Mouse (Mus musculus) ovary, postnatal 14 days (tissue): ENCODE data around the gene Mief1.

Experiments
- DNase-seq: peaks from one replicate; pipeline ENCODE4 v3.0.0; 2022; ENCODE audit warnings: low spot score

The Mief1 gene

DNA sequence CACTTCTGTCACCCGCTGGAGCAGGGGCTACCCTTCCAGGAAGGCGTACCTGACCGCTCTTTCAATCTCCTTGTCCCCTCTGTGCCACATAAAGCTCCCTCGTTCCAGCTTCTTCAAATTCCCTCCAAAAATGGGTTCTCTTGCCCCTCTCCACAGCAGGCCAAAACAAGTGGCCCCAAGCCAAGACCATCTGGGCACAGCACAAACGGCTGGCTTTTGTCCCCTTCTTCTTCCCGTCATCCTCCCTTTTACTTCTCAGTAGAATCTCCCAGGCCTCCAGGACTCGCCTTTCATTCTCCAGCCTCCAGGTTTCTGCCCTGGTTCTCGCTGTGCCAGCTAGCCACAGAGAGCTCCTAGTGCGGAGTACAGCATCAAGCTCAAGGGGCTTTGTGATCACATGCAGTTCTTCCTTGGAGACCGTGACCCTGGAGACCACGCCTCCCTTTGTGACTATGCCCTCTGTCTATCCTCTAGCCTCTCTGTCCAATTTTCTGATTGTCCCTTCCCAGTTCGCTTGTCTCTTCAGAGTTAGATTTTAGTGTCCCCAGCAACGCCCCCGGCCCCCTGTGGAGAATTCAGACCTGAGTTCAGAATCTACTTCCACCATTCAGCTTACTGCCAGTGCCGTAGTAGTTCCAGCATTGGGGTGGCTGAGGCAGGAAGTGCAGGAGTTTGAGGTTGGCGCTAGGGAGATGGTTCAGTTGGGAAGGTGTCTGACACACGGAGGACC is 5.6 kb upstream of the Mief1 start:
- no peak for DNase-seq

- no peak for DNase-seq
These were observed 1.5 kb upstream of the Mief1 start for GRCm38 (mm10) chr15:80232331-80232730.

DNA sequence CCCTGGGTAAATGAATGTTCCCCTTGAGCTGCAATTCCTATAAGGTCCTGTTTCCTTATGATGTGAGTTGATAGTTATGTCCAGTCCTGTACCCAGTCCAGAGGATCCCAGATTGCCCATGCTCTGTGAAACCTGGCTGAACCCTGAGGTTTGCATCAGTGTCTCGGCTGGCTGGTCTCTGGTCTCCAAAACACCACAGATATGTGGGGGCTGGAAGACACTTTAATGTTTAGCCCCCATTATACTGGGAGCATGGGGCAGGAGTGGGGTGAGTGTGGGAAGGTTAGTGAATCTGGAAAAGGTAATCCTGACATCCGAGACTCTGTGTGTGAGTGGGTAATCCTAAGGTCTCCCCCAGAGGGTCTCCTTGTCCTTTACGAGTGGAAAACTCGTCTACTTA is 765 bp upstream of the Mief1 start:
- DNase-seq: no peak

DNA sequence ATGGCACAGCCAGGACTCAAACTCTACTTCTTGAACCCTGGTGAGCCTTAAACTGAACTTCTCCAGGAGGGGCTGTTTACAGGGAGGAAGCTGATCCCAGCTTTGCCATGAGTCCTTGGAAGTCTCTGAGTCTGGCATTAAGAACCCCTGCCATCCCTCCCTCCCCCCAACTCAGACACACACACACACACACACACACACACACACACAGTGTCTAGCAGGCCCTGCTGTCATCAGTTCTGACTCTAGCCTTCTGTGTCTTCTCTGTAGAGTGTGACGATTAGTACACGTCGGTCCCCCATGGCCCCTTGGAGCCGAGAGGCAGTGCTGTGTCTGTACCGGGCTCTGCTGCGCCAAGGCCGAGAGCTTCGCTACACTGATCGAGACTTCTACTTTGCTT is 1.7 kb downstream of the Mief1 start, which contains the start of gene AC140267.1:
AC140267.1 (plus strand) TSS at position 301 of the 400 bp plus-strand sequence.
- DNase-seq: no peak

- DNase-seq: no peak
These were observed 14.3 kb downstream of the Mief1 start for GRCm38 (mm10) chr15:80248135-80248534.

DNA sequence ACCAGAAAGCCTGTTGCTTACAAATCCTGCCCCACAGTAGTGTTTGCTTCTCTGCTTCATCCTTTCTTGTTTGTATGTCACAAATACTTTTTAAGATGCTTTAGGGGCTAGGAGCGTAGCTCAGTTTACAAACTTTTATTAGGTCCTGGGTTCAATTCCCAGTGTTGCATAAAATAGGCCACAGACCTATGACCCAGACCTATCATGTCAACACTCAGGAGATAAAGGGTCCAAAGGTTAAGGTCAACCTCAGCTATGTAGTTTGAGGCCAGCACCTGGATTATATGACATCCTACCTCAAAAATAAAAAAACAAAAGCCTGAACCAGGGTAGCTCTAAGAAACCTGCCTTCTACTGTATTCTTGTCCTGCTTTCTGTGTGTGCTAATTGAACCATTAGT is 14.8 kb downstream of the Mief1 start:
- no peak for DNase-seq

DNA sequence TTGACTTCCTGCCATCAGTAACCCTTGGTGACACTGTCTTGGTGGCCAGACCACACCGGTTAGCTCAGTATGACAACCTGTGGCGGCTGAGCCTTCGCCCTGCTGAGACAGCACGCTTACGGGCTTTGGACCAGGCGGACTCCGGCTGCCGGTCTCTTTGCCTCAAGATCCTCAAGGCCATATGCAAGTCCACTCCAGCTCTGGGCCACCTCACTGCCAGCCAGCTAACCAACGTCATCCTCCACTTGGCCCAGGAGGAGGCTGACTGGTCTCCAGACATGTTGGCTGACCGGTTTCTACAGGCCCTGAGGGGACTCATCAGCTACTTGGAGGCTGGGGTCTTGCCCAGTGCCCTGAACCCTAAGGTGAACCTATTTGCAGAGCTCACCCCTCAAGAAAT is 15.9 kb downstream of the Mief1 start:
- DNase-seq: no peak

GRCm38 (mm10) chr15:80250586-80250985 is 16.8 kb downstream of the Mief1 start:
- DNase-seq: no peak

DNA sequence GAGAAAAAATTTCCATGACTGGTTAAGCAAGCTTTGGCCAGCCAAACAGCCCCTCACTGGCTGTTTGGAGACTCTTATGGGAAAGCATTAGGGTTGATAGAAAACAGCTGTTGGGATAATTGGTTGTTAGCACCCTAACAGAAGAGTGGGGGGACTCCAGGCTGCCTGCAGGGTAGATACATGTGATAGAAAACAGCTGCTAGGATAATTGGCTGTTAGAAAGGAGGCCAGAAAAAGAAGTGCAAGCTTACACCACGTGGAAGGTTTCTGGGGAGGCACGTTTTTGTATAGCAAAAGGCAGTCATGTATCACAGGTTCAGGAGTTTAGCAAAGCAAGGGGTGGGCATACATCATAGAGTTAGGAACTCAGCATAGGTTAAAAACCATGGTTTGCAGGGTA is 19.7 kb downstream of the Mief1 start:
- no peak for DNase-seq

- no peak for DNase-seq
These were observed 20.4 kb downstream of the Mief1 start for GRCm38 (mm10) chr15:80254207-80254606.

GRCm38 (mm10) chr15:80254847-80255645 is 21.2 kb downstream of the Mief1 start, which contains the start of gene Atf4:
Gene Atf4 (plus strand): TSS chr15:80255184.
- peak; percentile 94 for DNase-seq

DNA sequence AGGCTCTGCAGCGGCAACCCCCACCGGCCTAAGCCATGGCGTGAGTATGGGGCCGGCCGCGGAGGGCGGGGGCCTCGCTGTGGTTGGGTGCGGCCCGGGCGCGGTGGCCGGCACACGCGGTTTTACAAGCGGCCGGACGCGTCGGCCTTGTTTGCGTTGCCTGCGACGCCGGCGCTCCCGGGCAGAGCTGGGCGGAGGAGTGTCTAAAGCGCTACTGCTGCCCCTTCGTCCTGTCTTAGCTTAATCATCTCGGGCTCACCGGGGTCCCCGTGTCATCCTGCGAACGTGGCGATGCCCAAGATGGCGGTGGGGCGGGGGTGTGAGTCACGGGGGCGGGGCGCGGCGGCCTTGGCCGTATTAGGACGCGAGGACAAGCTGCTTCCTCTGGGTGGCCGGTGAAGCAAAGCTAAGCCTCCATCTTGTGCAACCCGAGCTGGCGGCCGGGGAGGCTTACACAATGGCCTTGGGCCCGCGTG is 21.9 kb downstream of the Mief1 start:
- peak; percentile 65 for DNase-seq

DNA sequence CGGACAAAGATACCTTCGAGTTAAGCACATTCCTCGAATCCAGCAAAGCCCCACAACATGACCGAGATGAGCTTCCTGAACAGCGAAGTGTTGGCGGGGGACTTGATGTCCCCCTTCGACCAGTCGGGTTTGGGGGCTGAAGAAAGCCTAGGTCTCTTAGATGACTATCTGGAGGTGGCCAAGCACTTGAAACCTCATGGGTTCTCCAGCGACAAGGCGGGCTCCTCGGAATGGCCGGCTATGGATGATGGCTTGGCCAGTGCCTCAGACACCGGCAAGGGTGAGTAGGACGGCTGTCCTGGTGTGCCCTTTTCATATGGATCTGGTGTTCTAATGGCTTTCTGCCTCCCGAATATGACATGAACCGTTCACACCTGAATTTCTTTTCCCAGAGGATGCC is 22.4 kb downstream of the Mief1 start:
- DNase-seq: no peak

DNA sequence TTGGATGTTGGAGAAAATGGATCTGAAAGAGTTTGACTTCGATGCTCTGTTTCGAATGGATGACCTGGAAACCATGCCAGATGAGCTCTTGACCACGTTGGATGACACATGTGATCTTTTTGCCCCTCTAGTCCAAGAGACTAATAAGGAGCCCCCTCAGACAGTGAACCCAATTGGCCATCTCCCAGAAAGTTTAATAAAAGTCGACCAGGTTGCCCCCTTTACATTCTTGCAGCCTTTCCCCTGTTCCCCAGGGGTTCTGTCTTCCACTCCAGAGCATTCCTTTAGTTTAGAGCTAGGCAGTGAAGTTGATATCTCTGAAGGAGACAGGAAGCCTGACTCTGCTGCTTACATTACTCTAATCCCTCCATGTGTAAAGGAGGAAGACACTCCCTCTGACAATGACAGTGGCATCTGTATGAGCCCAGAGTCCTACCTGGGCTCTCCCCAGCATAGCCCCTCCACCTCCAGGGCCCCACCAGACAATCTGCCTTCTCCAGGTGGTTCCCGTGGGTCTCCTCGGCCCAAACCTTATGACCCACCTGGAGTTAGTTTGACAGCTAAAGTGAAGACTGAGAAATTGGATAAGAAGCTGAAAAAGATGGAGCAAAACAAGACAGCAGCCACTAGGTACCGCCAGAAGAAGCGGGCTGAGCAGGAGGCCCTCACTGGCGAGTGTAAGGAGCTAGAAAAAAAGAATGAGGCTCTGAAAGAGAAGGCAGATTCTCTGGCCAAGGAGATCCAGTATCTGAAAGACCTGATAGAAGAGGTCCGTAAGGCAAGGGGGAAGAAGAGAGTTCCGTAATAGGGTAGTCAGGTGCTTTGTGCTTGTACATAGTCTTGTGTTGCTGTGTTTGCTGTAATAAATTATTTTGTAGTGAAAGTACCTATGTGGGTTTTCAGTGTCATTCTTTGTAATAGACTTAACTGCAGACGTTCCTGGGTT is 23.1 kb downstream of the Mief1 start:
- no peak for DNase-seq

- peak; percentile 13 for DNase-seq
These were observed 23.9 kb downstream of the Mief1 start for GRCm38 (mm10) chr15:80257602-80258239.

DNA sequence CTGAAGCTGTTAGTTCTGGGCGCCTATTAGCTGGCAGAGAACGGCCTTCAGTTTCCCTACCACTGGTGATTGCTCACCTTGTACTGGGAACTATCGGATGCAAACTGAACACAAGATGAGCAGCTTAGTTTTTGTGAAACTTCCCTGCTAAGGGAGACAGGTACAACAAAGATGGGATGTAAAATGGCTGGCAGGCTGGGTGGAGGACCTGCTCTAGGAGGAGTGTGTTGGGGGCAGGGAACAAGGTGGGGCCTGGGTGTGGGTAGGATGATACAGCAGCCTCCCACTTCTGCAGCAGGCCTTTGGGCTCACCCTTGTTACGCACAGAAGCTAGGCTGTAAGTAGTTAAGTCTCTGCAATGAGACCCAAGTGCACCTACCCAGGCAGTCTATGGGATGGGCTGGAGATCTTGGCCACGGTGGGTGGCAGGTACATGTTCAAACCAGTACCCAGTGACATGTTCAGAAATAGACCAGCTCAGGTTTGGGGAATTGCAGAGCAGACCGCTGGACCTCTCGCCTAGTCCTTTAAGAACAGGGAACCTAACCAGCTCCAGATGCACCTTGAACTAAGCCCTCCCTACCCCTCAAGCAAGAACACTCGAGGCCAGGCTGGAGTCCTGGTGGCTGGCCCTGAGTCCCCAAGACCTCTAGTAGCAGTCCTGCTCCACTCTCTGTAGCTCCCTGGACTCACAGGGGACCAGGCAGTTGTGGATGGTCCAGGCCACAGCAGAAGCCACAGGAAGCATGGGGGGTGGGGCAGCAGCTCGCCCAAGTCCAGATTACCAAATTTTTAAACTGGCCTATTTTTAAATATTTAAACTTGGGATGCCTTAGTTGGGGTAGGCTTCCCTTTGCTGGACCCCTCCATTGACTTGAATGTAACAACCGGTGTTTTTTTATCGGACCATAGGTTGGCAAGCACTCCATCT is 24.7 kb downstream of the Mief1 start:
- no peak for DNase-seq

- DNase-seq: no peak
These were observed 25.7 kb downstream of the Mief1 start for GRCm38 (mm10) chr15:80259406-80260045.

DNA sequence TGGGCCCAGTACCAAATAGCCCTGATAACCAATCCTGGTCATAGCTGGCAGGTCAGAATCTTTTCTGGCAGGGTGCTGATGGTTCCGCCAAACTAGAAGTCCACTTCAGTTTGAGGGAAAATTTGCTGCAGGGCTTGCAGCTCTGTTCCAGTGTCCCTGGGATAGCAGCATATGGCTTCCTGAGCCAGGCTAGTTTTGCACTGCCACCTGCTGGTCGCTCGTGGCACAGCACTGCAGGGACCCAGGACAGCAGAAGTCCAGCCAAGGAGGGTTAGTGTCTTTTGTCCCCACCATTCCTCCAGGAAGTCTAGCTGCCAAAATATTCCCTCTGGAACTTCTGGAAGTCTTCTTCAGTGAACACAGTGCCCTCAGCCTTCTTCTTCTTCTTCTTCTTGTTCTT is 26.9 kb downstream of the Mief1 start:
- peak; percentile 84 for DNase-seq

- DNase-seq: no peak
These were observed 27.3 kb downstream of the Mief1 start for GRCm38 (mm10) chr15:80261100-80261499.
